Mouse (Mus musculus) thymus, postnatal 4 days (tissue): ENCODE measurements around the gene Slc22a23.
A peak's percentile ranks its signal among the peaks of the same experiment; 100 is the strongest.

Experiments
- DNase-seq: peaks from one replicate; pipeline ENCODE4 v3.0.0; 2021

Slc22a23 gene

GRCm38 (mm10) chr13:34159926-34160325 lies 185.1 kb downstream of the Slc22a23 start:
- DNase-seq = no peak

GRCm38 (mm10) chr13:34157596-34158157 lies 187.3 kb downstream of the Slc22a23 start:
- no peak for DNase-seq

GRCm38 (mm10) chr13:34156840-34157185 lies 188.2 kb downstream of the Slc22a23 start:
- no peak for DNase-seq

- DNase-seq = no peak
These were observed 188.7 kb downstream of the Slc22a23 start for GRCm38 (mm10) chr13:34156133-34156839.

- peak; percentile 81 for DNase-seq
These were observed 190.1 kb downstream of the Slc22a23 start for GRCm38 (mm10) chr13:34154931-34155272.

GRCm38 (mm10) chr13:34154217-34154930 lies 190.6 kb downstream of the Slc22a23 start:
- DNase-seq = peak; percentile 91

GRCm38 (mm10) chr13:34153254-34154011 lies 191.5 kb downstream of the Slc22a23 start:
- DNase-seq = no peak

- no peak for DNase-seq
These were observed 192.3 kb downstream of the Slc22a23 start for GRCm38 (mm10) chr13:34152695-34153094.

GRCm38 (mm10) chr13:34151425-34151824 lies 193.6 kb downstream of the Slc22a23 start:
- DNase-seq = no peak

- DNase-seq = peak; percentile 23
These were observed 194.5 kb downstream of the Slc22a23 start for GRCm38 (mm10) chr13:34150271-34151027.

- no peak for DNase-seq
These were observed 195.4 kb downstream of the Slc22a23 start for GRCm38 (mm10) chr13:34149463-34150176.

GRCm38 (mm10) chr13:34148767-34149392 lies 196.1 kb downstream of the Slc22a23 start:
- peak; percentile 75 for DNase-seq

- DNase-seq = peak; percentile 5
These were observed 196.8 kb downstream of the Slc22a23 start for GRCm38 (mm10) chr13:34148181-34148580.

GRCm38 (mm10) chr13:34146916-34147315 lies 198.1 kb downstream of the Slc22a23 start:
- DNase-seq = peak; percentile 21

GRCm38 (mm10) chr13:34143389-34143788 lies 201.6 kb downstream of the Slc22a23 start:
- peak; percentile 3 for DNase-seq

- DNase-seq = peak; percentile 10
These were observed 208.4 kb downstream of the Slc22a23 start for GRCm38 (mm10) chr13:34136605-34137004.

- DNase-seq = no peak
These were observed 210.7 kb downstream of the Slc22a23 start for GRCm38 (mm10) chr13:34134276-34134675.

GRCm38 (mm10) chr13:34133326-34134071 lies 211.5 kb downstream of the Slc22a23 start:
- DNase-seq = no peak

GRCm38 (mm10) chr13:34132875-34133274 lies 212.1 kb downstream of the Slc22a23 start:
- no peak for DNase-seq

GRCm38 (mm10) chr13:34132299-34132698 lies 212.7 kb downstream of the Slc22a23 start:
- DNase-seq = peak; percentile 41

- peak; percentile 88 for DNase-seq
These were observed 213.3 kb downstream of the Slc22a23 start for GRCm38 (mm10) chr13:34131708-34132060.
